Mouse (Mus musculus) layer of hippocampus, adult 11-12 months (tissue): ENCODE data around the gene Ifi202b.
A peak's percentile ranks its signal among the peaks of the same experiment; 100 is the strongest.
"Not testable (repeated sequence)": the region's sequence is repeated elsewhere in the genome, so short reads cannot be mapped to it uniquely, and the experiment has no call there.

Experiments
- DNase-seq: peaks from one replicate; pipeline ENCODE4 v3.0.0; 2022; ENCODE audit warnings: low spot score

The Ifi202b gene

DNA sequence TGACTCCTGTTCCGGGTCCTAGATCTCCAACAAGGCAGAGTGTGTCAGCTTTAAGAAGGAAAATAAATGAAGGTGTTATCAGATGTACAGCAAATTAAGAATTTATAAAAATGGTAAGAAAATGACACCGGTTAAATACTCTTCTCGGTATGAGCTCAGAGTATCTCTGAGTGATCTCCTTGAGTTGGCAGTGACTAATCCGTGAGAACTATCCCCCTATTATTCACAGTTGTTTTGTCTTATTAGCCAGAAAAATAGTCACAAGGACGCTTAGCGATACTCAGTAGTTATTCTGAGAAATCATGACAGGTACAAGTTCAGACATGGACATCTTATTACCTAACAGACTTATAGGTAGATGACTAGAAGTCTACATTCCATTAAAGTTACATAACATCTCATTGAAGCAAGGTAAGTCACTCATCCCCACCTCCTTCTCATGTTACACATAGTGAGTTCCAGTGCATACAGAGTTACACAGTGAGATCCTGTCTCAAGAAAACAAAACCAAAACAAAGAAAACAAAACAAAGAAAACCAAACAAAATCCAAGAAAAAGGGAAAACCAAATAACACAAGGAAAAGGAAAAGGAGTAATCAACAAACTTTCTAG lies at the start of gene Ifi202b:
TSS of gene Ifi202b (minus strand) at position 51 of the 612 bp plus-strand sequence.
- DNase-seq = not testable (repeated sequence)

DNA sequence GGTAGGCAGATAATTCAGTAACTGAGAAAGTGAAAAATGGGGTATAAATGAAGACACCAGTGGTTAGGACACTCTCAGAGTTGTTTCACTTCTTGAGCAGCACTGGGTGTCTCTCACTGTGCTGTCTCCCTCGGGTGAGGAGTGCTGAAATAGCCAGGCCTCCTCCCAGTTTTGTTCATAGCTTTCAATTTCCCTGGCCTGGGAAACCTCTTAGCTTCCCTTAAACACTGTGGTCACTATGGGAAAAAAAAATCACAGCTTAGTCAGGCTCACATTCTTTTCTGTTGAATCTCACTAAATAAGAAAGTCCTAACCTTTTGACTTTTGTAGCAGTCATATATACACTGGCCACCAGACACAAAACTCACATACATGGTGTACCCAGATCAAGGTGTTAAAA lies 49.2 kb upstream of the Ifi202b start, which contains the start of gene Ifi205:
TSS of gene Ifi205 (minus strand) at position 113 of the 400 bp plus-strand sequence.
- DNase-seq = no peak

DNA sequence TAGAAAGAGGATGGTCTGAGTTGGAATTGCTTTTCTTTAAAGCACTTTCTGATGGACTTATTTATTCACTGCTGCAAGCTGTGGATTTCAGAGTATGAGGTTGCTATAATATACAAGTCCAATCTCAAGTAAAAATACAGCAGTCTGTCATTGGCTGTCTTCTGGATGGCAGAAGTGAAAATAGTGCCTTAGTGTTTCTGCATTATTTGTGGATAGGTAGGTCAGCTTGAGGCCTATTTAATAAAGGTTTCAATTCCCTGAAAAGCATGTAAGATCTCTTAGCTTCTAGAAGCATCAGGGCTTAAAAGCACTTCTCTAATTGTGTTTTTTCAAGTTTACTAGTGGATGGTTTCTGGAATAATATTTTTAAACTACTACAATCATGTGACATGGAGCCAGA lies 24.5 kb upstream of the Ifi202b start:
- not testable (repeated sequence) for DNase-seq

DNA sequence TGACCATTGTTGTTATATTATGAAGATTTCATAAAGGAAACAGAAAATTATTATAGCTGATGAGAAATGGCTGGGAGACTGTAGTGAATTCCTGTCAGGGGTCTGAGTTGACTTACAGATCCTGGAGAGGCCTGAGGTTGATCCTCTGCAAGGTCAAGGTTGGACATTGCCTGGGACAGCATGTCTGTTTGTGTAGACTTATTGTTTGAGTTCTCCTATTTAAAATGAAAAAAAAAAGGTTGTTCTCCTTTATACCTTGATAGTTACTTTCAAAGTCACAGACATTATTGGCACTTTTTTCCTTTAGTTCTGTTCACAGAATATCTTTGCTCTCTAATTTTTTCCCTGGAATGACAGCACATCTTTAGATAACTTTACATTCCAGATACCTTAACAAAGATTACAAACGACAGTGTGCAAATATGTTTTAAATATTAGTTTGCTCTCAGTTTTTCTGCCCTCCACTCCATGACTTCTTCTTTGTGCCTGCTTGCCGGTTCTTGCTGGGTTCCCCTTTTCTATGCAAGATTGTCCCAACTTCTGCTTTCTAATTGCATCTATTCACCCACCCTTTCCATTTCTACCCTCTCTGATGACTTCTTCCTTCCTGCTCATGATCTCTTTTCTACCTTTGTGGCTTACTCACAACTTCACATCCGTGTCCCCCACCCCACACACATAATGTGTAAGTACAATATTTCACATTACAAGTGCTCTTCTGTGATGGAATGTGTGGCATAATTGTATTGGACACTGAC lies 22.0 kb upstream of the Ifi202b start:
- not testable (repeated sequence) for DNase-seq

DNA sequence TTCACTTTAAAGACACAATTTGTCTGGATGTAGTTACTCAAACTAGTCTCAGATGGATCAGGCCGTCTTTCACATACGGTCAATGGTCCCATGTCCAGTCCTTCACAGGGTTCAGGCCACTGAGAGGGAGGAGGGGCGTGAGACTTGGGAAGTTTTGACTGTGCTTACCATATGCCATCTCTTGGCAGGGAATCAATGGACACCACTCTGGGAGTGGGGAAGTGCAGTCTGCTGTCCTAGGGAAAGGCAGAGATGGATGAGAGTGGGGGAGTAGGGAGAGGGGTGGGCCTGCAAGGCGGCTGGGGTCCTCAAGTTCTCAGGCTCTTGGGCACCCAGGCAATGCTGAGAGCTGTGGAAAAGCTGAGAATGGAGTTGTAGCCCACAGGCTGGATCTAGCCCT lies 12.5 kb upstream of the Ifi202b start:
- no peak for DNase-seq

DNA sequence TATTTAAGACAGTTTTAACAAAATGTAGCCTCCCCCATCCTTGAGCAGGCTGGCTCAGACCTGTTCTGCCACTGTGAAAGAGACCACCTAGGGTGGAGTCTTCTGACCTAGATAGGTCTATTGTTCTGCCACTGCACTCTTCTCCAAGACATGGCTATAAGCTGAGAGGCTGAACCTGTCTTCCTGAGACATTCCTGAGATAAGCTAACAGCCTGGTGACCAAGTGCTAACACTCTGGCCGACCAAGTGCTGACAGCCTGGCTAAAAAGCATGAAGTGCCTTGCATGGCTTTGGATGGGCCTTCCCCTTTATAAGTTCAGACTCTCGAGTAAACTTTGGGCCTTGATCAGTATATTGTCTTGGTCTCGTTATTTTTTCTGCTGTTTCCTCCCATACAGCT lies 1.5 kb downstream of the Ifi202b start:
- not testable (repeated sequence) for DNase-seq

DNA sequence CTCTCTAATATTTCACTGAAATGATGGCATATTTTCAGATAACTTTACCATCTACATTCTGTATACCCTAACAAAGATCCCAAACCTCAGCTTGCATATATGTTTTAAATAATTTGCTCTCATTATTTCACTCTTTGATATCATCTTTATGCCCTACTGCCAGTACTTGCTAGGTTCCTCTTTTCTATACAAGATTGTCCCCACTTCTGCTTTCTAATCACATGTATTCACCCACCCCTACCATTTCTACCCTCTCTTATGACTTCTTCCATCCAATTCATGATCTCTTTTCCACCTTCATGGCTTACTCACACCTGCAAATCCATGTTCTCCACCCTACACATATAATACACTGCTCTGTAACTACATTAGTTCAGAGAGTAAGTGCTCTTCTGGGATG lies 4.9 kb downstream of the Ifi202b start:
- DNase-seq = no peak

DNA sequence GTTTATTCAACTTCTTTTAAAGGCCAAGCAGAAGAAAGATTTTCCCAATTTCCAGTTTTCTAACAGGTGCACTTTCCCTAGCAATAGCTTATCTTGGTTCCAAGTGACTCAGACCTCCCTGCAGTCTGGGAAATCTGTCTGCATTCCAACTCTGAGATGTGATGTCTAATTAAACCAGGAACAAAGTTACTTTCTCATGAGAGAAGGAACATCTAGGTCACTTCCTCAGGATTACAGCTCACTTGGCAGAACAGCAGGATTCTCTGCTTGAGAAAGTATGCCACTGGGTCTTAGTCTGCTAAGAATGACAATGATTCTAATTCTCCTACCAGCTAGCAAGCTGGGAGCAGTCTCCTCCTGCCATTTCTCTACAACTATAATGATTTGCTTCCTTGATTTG lies 9.4 kb downstream of the Ifi202b start:
- DNase-seq = no peak

DNA sequence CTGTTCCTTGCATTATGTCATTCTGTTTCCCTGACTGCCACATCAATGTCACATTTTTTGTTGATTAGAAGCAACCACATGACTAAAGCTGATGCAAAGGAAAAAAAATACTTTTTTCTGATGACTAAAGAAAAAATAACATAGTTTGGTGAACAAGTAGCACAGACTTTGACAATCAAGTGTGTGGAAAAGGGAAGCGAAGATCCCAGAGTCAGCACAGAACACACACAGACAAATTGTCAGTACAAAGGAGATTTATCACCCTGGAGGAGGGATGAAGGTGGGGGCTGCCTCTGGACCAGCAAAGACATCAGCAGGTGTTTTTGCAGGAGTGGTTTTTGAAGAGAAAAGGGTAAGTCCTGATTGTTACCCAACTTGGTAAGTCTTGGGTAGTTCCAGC lies 21.1 kb downstream of the Ifi202b start:
- DNase-seq = not testable (repeated sequence)

DNA sequence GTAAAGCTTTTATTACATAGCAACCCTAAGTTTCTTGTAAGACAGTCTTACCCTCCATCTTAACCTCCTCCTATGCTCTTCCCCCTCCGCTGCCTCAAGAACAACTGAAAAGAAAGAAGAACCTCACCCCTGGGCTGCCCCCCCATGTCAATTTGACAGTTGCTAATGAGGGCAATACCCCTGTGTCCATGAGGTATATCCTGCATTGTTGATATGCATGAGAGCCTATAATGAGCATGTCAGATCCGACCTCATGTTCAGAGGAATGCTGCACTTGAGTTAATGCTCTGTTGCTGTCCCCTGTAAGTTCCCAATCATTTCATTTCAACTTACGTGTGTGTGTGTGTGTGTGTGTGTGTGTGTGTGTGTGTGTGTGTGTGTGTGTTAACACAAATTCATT lies 22.5 kb downstream of the Ifi202b start:
- not testable (repeated sequence) for DNase-seq

DNA sequence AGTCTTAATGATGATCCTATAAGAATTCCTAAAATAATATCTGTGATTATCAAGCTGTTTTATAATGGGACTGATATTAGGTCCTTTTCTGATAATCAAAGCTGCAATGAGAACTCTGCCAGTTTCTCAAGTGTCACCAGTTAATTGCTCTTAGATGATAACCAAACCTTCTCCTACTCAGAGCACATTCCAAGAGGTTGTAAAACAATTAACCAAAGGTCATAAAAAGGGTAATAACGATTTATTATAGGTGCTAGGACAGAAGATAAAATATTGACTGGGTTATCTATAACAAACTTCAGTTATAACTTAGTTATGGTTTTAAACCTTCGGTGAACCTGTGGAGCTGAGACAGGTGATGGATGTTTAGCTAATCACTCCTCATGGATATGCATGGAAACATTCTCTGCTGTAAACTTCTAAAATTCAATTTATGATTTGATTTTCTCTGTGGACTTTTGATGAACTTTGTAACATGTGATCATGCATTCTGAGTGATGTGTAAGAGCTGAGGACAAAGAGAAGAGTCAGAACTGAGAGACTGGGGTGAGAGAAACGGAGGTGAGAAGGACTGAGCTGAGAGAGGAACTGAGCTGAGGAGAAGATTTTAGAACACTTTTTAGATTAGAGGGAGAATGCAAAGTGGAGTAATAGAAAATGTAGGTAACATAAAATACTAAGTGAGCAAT lies 26.6 kb downstream of the Ifi202b start:
- not testable (repeated sequence) for DNase-seq

DNA sequence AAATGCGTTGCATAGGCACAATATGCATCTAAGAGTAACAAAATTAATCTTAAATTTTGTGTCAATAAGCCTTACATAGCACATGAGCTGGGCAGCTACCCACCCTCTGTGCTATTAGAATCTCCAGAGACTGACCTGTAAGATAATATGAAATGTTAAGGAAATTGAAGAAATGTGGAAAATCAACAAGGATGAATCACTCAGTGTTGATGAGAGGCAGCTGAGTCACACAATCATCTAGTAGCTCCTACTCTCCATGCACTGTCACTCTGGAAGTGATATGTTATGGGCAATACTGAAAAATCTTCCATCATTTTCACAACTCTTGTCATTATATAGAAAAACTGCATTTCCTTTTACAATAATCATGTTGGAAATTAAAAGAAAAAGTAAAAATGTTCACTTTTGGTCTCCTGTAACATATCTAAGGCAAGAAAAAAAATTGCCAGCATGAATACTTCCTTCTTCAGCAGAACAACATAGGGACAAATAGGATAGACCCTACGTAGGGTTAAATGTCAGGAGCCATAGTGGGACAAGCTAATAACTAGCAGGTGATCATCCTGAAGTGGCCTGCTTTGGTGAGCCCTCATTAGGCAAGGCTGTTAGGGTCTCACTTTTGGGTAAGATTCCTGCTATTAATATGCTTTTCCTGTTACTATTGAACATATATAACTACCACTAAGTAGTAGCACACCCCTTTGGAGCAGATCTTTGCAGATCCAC lies 27.3 kb downstream of the Ifi202b start:
- no peak for DNase-seq

DNA sequence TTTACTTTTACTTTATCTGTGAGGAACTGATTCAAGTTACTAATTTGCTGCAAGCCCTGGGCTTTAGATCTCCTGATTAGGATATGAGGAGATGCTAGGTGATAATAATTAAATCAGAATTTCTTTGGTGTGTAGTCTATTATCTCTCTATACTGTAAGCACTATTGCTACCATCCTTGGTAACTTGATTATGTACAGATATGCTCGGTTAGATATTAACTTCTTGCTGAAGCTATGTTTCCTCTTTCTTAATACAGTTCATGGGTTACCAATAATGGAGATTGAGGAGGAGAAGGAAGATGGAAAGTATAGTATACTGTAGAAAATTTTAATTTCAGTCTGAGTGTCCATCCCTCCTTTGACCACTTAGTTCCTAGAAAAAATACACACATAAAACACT lies 29.0 kb downstream of the Ifi202b start:
- no peak for DNase-seq

DNA sequence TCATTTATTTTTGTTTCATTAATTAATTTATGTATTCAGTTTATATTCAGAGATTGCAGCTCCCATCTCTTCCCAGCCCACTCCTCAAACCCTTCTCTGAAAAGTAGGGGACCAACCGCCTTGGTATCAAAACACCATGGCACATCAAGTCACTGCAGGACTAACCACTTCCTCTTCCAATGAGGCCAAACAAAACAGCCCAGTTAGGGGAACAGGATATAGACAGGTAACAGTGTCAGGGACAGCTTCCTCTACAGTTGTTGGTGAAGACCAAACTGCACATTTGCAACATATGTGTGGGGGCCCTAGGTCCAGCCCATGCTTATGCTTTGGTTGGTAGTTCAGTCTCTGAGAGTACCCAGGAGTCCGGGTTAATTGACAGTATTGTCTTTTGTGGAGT lies 33.5 kb downstream of the Ifi202b start:
- not testable (repeated sequence) for DNase-seq

DNA sequence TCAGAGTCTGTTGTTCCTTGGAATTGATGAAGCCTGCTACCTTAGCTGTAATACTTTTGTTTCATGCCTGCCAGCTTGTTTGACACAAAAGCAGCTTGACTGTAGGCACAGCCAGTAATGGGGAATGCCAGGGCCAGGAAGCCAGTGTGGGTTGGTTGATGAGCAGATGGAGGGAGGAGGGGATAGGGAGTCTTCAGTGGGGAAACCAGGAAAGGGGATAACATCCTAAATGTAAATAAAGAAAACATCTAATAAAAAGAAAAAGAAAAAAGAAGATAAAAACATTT lies 39.8 kb downstream of the Ifi202b start:
- DNase-seq = peak; percentile 41

DNA sequence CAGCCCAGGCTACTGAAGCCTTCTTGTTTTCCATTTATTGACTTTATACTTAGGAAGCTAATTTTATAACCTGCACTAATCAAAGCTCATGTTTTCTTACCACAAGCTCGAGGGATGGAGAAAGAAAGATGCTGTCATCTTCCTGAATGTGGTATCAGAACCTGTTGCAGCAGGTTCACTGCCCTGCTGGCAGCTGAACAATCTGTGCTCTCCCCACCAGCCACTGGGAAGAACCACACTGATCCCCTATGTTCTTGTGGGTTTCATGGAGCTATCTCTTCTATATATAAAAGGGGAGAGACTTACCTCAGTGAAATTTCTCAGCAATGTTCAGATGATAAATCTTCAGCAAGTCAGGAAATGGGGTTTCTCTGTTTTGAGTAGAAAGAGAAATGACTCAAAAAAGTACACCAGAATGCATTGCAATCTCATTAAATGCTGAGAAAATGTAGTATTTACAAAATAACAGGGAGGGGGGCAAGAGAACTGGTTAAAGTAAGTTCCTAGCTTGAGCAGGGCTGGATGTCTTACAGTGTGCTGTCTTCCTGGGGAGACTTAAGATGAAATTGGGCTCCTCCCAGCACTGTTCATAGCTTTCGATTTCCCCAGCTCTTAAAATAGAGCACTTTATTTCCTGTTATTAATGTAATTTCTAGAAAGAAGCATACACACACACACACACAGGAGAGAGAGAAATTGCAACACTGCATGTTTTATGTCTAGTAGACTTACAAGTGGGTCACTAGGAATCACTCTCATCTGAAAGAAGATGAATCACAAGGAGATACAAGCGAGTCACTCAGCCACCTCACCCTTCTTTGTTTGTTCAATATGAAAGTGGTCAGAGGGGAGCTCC lies 40.4 kb downstream of the Ifi202b start, which contains the start of the genes Mndal and Ifi203:
TSS of gene Mndal (minus strand) at position 568 of the 856 bp plus-strand sequence.
TSS of gene Ifi203 (minus strand) at position 749 of the 856 bp plus-strand sequence.
- not testable (repeated sequence) for DNase-seq

DNA sequence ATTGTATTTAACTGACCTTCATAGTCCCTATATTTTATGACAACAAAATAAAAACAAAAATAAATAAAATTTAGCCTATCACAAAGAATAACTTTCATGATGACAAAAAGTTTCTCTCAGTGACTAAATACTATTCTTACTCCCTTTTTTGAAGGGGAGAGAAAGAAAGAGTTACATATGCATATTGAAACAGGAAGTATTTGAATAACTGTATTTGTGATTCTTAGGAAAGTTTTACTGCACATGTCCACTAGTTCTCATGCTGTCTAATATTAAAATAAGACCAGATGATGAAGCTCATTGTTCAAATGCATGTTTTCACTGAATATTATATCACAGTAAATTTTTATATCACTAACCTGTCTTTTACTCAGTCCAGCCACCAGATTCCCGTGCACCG lies 41.0 kb downstream of the Ifi202b start:
- DNase-seq = not testable (repeated sequence)

DNA sequence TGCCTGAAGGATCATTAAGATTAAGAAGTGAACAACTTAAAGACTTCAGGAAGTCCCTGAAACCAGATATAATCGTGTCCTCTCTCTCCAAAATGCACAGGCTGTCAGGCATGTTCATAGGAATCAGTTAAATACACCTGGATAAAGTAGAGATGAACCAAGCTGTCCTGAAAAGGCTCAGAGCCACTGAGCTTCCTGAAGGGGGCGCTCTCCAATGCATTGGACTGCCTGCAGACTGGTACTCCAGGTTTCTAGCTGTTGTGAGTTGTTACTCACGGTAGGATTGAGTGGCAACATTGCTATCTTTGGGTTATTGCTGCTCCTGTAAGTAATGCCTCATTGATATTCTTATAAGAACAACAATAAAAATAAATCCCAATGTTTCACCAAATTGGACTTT lies 63.3 kb downstream of the Ifi202b start:
- not testable (repeated sequence) for DNase-seq

DNA sequence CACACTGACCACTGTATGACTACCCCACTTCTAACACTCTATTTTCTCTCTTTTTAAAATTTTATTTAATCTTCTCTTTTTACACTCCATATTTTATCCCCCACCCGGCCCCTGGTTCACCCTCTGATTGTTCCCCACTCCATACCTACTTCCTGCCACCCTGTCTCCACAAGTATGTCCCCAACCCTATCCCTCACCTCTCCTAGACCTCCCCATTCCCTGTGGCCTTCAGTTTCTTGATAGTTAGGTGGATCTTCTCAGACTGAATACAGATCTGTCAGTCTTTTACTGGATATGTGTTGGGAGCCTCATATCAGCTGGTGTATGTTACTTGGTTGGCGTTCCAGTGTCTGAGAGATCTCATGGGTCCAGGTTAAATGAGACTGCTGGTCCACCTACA lies 68.0 kb downstream of the Ifi202b start:
- no peak for DNase-seq

DNA sequence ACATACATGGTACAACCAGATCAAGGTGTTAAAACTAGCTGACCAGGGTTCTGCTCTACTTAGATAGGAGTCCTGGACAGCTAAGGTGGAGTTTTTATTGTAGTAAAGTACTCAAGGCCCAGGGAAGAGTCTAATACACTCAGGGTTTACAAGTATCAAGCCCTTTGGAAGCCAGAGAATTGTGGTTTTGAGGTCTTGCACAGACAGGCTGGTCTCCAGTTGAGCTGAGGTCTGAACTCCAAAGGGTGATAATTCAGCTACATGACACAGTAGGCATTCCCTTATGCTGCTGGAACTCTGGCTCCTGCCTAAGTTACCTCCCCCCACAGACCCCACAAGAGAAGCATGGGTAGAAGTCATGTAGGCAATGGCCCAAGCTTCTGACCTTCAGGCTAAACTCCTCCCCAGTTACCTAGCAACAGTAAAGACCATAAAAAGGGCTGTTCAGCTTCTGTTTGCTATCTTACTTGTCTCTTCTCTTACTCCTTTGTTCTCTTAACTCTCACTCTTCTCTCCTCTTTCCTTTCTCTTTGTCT lies 69.2 kb downstream of the Ifi202b start:
- not testable (repeated sequence) for DNase-seq
